Mouse (Mus musculus) cerebellum, adult 9-10 months (tissue): ENCODE data around the gene Plin4.

ENCODE experiments used
- DNase-seq: peaks from one replicate; pipeline ENCODE4 v3.0.0; 2022

Gene Plin4

DNA sequence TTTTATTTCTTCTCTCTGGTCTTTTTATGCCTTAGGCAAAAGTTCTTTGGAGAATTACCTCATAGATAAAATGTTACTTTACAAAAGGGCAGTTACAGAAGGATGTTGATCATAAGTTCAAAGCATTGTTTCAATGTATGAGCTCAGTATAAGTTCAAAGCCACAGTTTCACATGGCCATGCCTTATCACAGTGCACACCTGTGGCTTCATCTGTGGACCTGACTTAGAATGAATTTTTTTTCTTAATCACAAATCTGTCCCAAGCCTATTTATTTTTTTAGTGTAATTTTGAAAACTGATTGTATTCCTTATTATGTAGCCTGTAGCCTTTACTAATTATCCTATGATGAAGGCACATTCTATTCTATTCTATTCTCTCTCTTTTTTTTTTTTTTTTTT lies 54.7 kb downstream of the Plin4 start:
- DNase-seq = no peak

DNA sequence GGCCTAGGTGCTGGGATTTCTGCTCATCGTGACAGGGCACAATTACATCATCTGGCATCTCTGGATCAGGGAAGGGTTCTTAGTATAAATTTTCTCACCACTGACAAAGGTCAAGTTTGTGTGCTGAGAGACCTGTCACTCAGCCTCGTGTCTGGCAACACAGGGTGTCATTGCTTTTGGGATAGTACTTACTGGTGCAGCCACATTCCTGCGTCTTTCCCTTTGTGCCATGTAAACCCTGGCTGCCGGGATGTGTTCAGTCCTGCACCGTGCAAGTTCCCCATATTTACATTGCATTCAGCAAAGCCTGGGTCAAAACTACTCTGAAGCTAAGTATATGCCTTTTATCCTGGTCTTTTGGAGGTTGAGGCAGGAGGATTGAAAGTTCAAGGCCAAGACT lies 58.2 kb downstream of the Plin4 start:
- no peak for DNase-seq
